Mouse (Mus musculus): Measurements from ENCODE around the gene Atp6v0c.
"Not testable (repeated sequence)": the region's sequence is repeated elsewhere in the genome, so short reads cannot be mapped to it uniquely, and the experiment has no call there.

GRCm38 (mm10) chr17:24129246-24129645, 40.3 kb downstream of the Atp6v0c start:
- TF ChIP-seq CTCF (IDR thresholded peaks at IDR 0.05 in 2 of 3, conservative IDR thresholded peaks at IDR 0.05 in 1 of 3; ENCODE audit: control insufficient read depth in 1 of 3, insufficient read depth in 1 of 3, low read depth in 2 of 3, low read length in 3 of 3, poor library complexity in 1 of 3, severe bottlenecking in 1 of 3); MEF2A (IDR thresholded peaks at IDR 0.05; ENCODE audit: extremely low read depth, insufficient replicate concordance, low read depth, low read length, poor library complexity, severe bottlenecking); TAL1 (IDR thresholded peaks at IDR 0.05; ENCODE audit: low read length); UBTF (IDR thresholded peaks at IDR 0.05; ENCODE audit: borderline replicate concordance, insufficient read depth, low read depth, low read length); MAFK (IDR thresholded peaks at IDR 0.05; ENCODE audit: borderline replicate concordance, low read depth, low read length); ZC3H11A (IDR thresholded peaks at IDR 0.05; ENCODE audit: low read depth, low read length); POLR2A (IDR thresholded peaks at IDR 0.05; ENCODE audit: control insufficient read depth in 1 of 2, insufficient read depth in 1 of 2, low read depth in 1 of 2, low read length in 2 of 2, poor library complexity in 1 of 2); POLR2AphosphoS2 (IDR thresholded peaks at IDR 0.05; ENCODE audit: low read length): not testable (repeated sequence)

Data from MEL (cell line).